Mouse (Mus musculus) retina, postnatal 7 days (tissue): Measurements from ENCODE around the gene Lmo1.
A peak's percentile ranks its signal among the peaks of the same experiment; 100 is the strongest.

Experiments used
- DNase-seq: peaks from one replicate; pipeline ENCODE4 v3.0.0-alpha.2; 2012; ENCODE audit warnings: low read depth, low spot score

Gene Lmo1

GRCm38 (mm10) chr7:109174949-109175669 is at the start of gene Lmo1:
TSS of gene Lmo1 (minus strand) at chr7:109175207.
- peak; percentile 5 for DNase-seq

- no peak for DNase-seq
These were observed 46.7 kb upstream of the Lmo1 start for GRCm38 (mm10) chr7:109221716-109222110.

- no peak for DNase-seq
These were observed 46.0 kb upstream of the Lmo1 start for GRCm38 (mm10) chr7:109220766-109221715.

- DNase-seq, result no peak
These were observed 45.0 kb upstream of the Lmo1 start for GRCm38 (mm10) chr7:109220026-109220425.

GRCm38 (mm10) chr7:109218977-109219271 is 43.9 kb upstream of the Lmo1 start:
- no peak for DNase-seq

GRCm38 (mm10) chr7:109218130-109218976 is 43.3 kb upstream of the Lmo1 start:
- peak; percentile 78 for DNase-seq

GRCm38 (mm10) chr7:109209804-109210203 is 34.8 kb upstream of the Lmo1 start:
- DNase-seq, result no peak

GRCm38 (mm10) chr7:109207811-109208210 is 32.8 kb upstream of the Lmo1 start:
- DNase-seq, result no peak

GRCm38 (mm10) chr7:109206358-109206757 is 31.4 kb upstream of the Lmo1 start:
- DNase-seq, result no peak

- DNase-seq, result no peak
These were observed 28.1 kb upstream of the Lmo1 start for GRCm38 (mm10) chr7:109203140-109203539.

GRCm38 (mm10) chr7:109200559-109200958 is 25.6 kb upstream of the Lmo1 start:
- no peak for DNase-seq

GRCm38 (mm10) chr7:109197161-109197650 is 22.2 kb upstream of the Lmo1 start:
- DNase-seq, result no peak

GRCm38 (mm10) chr7:109196399-109197082 is 21.5 kb upstream of the Lmo1 start:
- DNase-seq, result peak; percentile 56

GRCm38 (mm10) chr7:109195982-109196381 is 21.0 kb upstream of the Lmo1 start:
- no peak for DNase-seq

GRCm38 (mm10) chr7:109194850-109195249 is 19.8 kb upstream of the Lmo1 start:
- DNase-seq, result no peak

GRCm38 (mm10) chr7:109187244-109188035 is 12.4 kb upstream of the Lmo1 start:
- DNase-seq, result no peak

GRCm38 (mm10) chr7:109185975-109186374 is 11.0 kb upstream of the Lmo1 start:
- DNase-seq, result no peak

- DNase-seq, result no peak
These were observed 10.6 kb upstream of the Lmo1 start for GRCm38 (mm10) chr7:109185564-109185963.

GRCm38 (mm10) chr7:109176688-109177087 is 1.7 kb upstream of the Lmo1 start:
- DNase-seq, result no peak
